Mouse (Mus musculus): Measurements from ENCODE around the gene Cntnap2. TPM values are rescaled to one million over a fixed set of nuclear protein-coding genes. Genes with fewer than 3 reads are reported as not detected.

Gene Cntnap2
- total and polyA plus RNA-seq, 2 experiments from 2014 or later = 0.04 to 1.4 TPM

DNA sequence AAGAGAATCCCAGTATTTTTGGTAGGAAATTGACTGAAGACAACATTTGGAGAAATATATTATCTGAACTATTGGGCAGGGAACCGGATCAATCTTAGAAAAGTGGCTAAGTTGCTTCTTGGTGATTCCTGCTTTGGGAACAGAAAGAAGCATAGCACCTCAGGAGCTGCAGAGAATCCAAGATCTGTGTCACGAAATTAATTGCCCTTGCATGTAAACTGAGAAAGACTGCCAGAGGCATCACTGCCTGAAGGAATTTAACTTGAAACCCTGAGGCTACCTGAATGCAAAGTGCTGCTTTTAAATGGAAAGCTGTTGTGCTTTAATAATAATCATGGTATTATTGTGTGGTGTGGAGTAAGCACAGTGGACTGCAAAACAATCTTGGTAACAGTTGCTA, 286.2 kb downstream of the Cntnap2 start:
- WGBS = 55% methylated on average over 2 of the region's 2 CpGs
- no peak overlapping the region for H3K9ac ChIP-seq (replicated peaks; ENCODE audit: low read depth, low read length)
- ATAC-seq (ENCODE audit: insufficient read depth, low read depth) = no peak
- no peak for TF ChIP-seq CTCF (IDR thresholded peaks at IDR 0.05; ENCODE audit: low read depth)
- no peaks in the 10 kb centered on the region for H3K9me3 ChIP-seq (replicated peaks; ENCODE audit: control insufficient read depth, low read length)
- no peak overlapping the region for H3K4me2 ChIP-seq (ENCODE audit: low read depth, low read length)
- H3K4me1 ChIP-seq (ENCODE audit: control insufficient read depth, insufficient read depth) = no peaks in the 10 kb centered on the region
- H3K36me3 ChIP-seq (replicated peaks; ENCODE audit: control insufficient read depth, insufficient read depth, low read length) = no peaks in the 10 kb centered on the region
- no peak overlapping the region for H3K27ac ChIP-seq (ENCODE audit: low read depth)
- H3K27me3 ChIP-seq (ENCODE audit: control insufficient read depth, insufficient read depth, low read length) = no peaks in the 10 kb centered on the region
- H3K4me3 ChIP-seq (ENCODE audit: low read depth, low read length) = no peak overlapping the region
- DNase-seq (ENCODE audit: low spot score) = no peak

DNA sequence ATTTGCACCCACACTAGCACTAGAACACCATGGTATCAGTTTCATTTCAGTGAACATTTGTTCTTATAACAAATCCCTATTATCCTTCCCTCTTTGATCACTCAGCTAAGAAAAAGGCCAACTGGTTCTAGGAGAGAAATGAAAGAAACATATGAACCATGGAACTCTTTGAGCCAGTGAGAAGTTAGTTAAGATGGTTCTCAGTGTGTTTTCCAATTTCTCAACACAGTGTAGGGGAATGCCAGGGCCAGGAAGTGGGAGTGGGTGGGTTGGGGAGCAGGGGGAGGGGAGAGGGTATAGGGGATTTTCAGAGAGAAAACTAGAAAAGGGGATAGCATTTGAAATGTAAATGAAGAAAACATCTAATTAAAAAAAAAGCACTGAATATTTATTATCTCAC, 286.8 kb downstream of the Cntnap2 start:
- Histone ChIP-seq H3K4me2 (ENCODE audit: low read depth, low read length) (no peak overlapping the region), H3K4me3 (ENCODE audit: low read depth, low read length) (no peak overlapping the region), H3K4me1 (ENCODE audit: control insufficient read depth, insufficient read depth) (no peaks in the 10 kb centered on the region), H3K9me3 (replicated peaks; ENCODE audit: control insufficient read depth, low read length) (no peaks in the 10 kb centered on the region), H3K27ac (ENCODE audit: low read depth) (no peak overlapping the region), H3K9ac (replicated peaks; ENCODE audit: low read depth, low read length) (no peak overlapping the region), H3K36me3 (replicated peaks; ENCODE audit: control insufficient read depth, insufficient read depth, low read length) (no peaks in the 10 kb centered on the region), H3K27me3 (ENCODE audit: control insufficient read depth, insufficient read depth, low read length) (no peaks in the 10 kb centered on the region)
- ATAC-seq (ENCODE audit: insufficient read depth, low read depth) (no peak), DNase-seq (ENCODE audit: low spot score) (no peak)
- TF ChIP-seq CTCF (IDR thresholded peaks at IDR 0.05; ENCODE audit: low read depth) = no peak
- no peak for TF ChIP-seq EP300 (IDR thresholded peaks at IDR 0.05; ENCODE audit: low read depth)

DNA sequence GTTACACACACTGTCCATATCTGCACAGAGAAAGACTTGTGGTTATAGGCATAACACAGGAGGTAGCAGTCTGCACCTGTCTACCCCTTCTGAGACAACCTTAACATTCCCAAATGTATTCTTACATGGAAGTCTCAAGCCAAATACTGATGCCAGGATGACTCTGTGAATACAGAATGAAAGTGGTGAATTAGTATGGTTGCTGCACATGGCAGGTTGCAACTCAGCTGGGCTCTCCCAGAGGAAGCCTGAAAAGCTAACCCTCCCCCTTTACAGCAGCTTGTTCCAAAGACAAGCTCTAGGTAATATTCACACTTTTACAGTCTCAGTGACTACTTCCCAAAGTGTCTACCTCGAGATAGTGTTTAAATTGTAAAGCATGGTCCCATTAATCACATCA, 307.3 kb downstream of the Cntnap2 start:
- DNase-seq (ENCODE audit: low spot score) (no peak), ATAC-seq (ENCODE audit: insufficient read depth, low read depth) (no peak)
- Histone ChIP-seq H3K4me2 (ENCODE audit: low read depth, low read length) (no peak overlapping the region), H3K27ac (ENCODE audit: low read depth) (no peak overlapping the region), H3K36me3 (replicated peaks; ENCODE audit: control insufficient read depth, insufficient read depth, low read length) (no peaks in the 10 kb centered on the region), H3K27me3 (ENCODE audit: control insufficient read depth, insufficient read depth, low read length) (no peaks in the 10 kb centered on the region), H3K4me3 (ENCODE audit: low read depth, low read length) (no peak overlapping the region), H3K4me1 (ENCODE audit: control insufficient read depth, insufficient read depth) (no peaks in the 10 kb centered on the region), H3K9ac (replicated peaks; ENCODE audit: low read depth, low read length) (no peak overlapping the region), H3K9me3 (replicated peaks; ENCODE audit: control insufficient read depth, low read length) (no peaks in the 10 kb centered on the region)
- WGBS = 10% methylated on average over 1 of the region's 1 CpGs
- TF ChIP-seq CTCF (IDR thresholded peaks at IDR 0.05; ENCODE audit: low read depth) = no peak
- no peak for TF ChIP-seq EP300 (IDR thresholded peaks at IDR 0.05; ENCODE audit: low read depth)

- Histone ChIP-seq H3K9me3 (replicated peaks; ENCODE audit: control insufficient read depth, low read length) (no peaks in the 10 kb centered on the region), H3K4me3 (ENCODE audit: low read depth, low read length) (no peak overlapping the region), H3K36me3 (replicated peaks; ENCODE audit: control insufficient read depth, insufficient read depth, low read length) (no peaks in the 10 kb centered on the region), H3K4me2 (ENCODE audit: low read depth, low read length) (no peak overlapping the region), H3K27me3 (ENCODE audit: control insufficient read depth, insufficient read depth, low read length) (no peaks in the 10 kb centered on the region), H3K27ac (ENCODE audit: low read depth) (no peak overlapping the region), H3K4me1 (ENCODE audit: control insufficient read depth, insufficient read depth) (no peaks in the 10 kb centered on the region), H3K9ac (replicated peaks; ENCODE audit: low read depth, low read length) (no peak overlapping the region)
- WGBS = 58% methylated on average over 7 of the region's 7 CpGs
- TF ChIP-seq EP300 (IDR thresholded peaks at IDR 0.05; ENCODE audit: low read depth) (no peak), CTCF (IDR thresholded peaks at IDR 0.05; ENCODE audit: low read depth) (no peak)
- ATAC-seq (ENCODE audit: insufficient read depth, low read depth) (no peak), DNase-seq (ENCODE audit: low spot score) (no peak)
These were observed 322.0 kb downstream of the Cntnap2 start for GRCm38 (mm10) chr6:45381126-45381525.

- Histone ChIP-seq H3K4me2 (ENCODE audit: low read depth, low read length) (no peak overlapping the region), H3K4me3 (ENCODE audit: low read depth, low read length) (no peak overlapping the region), H3K27ac (ENCODE audit: low read depth) (no peak overlapping the region), H3K9ac (replicated peaks; ENCODE audit: low read depth, low read length) (no peak overlapping the region), H3K36me3 (replicated peaks; ENCODE audit: control insufficient read depth, insufficient read depth, low read length) (no peaks in the 10 kb centered on the region), H3K9me3 (replicated peaks; ENCODE audit: control insufficient read depth, low read length) (no peaks in the 10 kb centered on the region), H3K27me3 (ENCODE audit: control insufficient read depth, insufficient read depth, low read length) (no peaks in the 10 kb centered on the region), H3K4me1 (ENCODE audit: control insufficient read depth, insufficient read depth) (no peaks in the 10 kb centered on the region)
- ATAC-seq (ENCODE audit: insufficient read depth, low read depth) (no peak), DNase-seq (ENCODE audit: low spot score) (no peak)
- TF ChIP-seq EP300 (IDR thresholded peaks at IDR 0.05; ENCODE audit: low read depth) (no peak), CTCF (IDR thresholded peaks at IDR 0.05; ENCODE audit: low read depth) (no peak)
- 11% methylated on average over 1 of the region's 1 CpGs for WGBS
These were observed 329.9 kb downstream of the Cntnap2 start for GRCm38 (mm10) chr6:45389034-45389433.

DNA sequence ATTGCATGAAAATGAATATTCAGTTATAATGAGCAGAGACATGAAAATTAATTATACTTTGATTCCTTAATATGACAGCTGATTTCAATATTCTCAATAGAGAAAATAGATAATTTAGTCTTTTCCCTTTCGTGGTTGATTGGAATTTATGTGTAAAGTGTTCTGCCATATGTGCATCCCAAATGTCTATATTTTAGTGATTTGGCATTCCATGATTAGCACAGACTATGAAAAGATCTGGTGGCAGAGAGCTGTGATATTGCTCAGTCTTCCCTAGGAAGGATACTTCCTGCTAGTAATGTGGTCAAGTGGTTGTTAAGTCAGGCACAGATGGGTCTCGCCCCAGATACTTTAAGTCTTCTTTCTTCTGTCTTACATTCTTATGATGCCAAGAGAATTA, 354.5 kb downstream of the Cntnap2 start:
- no peaks in the 10 kb centered on the region for H3K36me3 ChIP-seq (replicated peaks; ENCODE audit: control insufficient read depth, insufficient read depth, low read length)
- no peaks in the 10 kb centered on the region for H3K4me1 ChIP-seq (ENCODE audit: control insufficient read depth, insufficient read depth)
- H3K27ac ChIP-seq (ENCODE audit: low read depth) = no peak overlapping the region
- ATAC-seq (ENCODE audit: insufficient read depth, low read depth) (no peak), DNase-seq (ENCODE audit: low spot score) (no peak)
- H3K4me2 ChIP-seq (ENCODE audit: low read depth, low read length) = no peak overlapping the region
- TF ChIP-seq EP300 (IDR thresholded peaks at IDR 0.05; ENCODE audit: low read depth) = no peak
- TF ChIP-seq CTCF (IDR thresholded peaks at IDR 0.05; ENCODE audit: low read depth) = no peak
- no peak overlapping the region for H3K4me3 ChIP-seq (ENCODE audit: low read depth, low read length)
- WGBS = 60% methylated on average over 2 of the region's 2 CpGs
- no peaks in the 10 kb centered on the region for H3K9me3 ChIP-seq (replicated peaks; ENCODE audit: control insufficient read depth, low read length)
- no peaks in the 10 kb centered on the region for H3K27me3 ChIP-seq (ENCODE audit: control insufficient read depth, insufficient read depth, low read length)
- no peak overlapping the region for H3K9ac ChIP-seq (replicated peaks; ENCODE audit: low read depth, low read length)
